Mouse (Mus musculus): ENCODE data around the gene Prdm11.

Gene Prdm11

DNA sequence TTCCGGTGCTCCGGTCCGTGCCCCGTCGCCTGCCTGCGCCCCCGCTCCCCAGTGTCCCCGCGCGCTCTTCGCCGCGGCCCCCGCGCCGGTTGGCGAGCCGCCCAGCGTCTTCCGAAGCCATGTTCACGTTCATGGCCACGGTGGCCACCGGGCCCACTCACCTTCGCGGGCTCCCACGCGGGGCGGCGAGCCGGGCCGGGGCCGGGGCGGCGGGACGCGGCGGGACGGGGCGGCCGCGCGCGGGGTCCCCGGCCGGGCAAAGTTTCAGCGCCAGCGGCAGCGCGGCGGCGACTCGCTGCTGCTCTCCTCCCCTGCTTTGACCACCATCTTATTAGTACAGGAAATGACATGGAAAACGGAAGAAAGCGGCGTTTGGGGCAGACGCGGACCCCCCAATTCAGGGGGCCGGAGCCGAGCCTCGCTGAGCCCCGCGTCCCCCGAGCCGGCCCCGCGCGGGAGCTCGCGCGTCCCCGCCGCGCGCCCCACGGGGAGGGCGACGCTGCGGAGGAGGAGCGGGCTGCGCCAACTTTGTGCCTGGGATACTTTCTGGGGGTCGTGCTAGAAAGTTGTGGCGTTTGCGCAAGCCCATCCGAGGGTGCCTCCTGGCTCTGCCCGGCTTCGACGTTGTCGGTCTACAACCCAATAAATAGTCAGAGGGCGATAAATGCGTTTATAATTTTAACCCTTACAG is at the start of gene Prdm11:
Gene Prdm11, minus strand, starts transcription at position 350 of the 691 bp plus-strand sequence.
- no peak for DNase-seq (ENCODE audit: extremely low read depth, insufficient read length, low spot score)

GRCm38 (mm10) chr2:93092347-93092746 is 46.4 kb upstream of the Prdm11 start:
- DNase-seq (ENCODE audit: extremely low read depth, insufficient read length, low spot score) = no peak

DNA sequence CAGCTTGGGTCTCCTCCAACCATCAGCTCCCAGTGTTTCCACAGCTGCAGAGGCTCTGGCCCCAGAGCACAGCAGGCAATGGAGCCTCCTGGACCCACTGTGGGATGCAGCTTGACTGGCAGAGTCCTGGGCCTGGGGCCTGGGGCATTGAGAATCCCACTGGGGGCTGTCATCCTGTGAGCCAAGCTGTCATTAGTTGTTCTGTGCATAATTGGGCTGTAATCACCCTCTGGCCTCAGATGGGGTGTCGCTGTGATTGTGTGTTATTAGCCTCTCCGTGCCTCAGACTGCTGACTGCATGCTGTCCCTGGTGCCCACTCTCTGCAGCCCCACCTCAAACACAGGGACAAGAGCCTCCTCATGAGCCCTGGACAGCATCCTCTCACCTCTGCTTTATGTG is 45.7 kb upstream of the Prdm11 start:
- no peak for DNase-seq (ENCODE audit: extremely low read depth, insufficient read length, low spot score)

- no peak for DNase-seq (ENCODE audit: extremely low read depth, insufficient read length, low spot score)
These were observed 43.6 kb upstream of the Prdm11 start for GRCm38 (mm10) chr2:93089379-93090089.

DNA sequence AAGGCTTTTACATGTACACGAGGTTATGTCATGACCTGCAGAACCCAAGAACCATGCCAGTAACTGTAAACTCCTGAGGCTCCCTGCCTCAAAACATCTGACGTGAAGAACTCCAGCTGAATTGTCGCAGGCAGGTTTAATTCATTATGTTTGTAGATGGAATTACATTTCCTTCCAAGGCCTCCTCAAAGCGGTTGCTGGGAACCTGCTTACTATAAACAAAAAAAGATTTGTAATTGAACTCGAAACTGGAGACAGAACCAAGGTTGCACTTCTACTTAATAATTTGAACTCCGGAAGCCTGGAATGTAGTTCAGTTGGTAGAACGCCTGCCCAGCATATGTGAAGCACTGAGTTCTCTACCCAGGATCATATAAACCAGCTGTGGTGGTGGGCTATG is 42.0 kb upstream of the Prdm11 start:
- DNase-seq (ENCODE audit: extremely low read depth, insufficient read length, low spot score) = no peak

DNA sequence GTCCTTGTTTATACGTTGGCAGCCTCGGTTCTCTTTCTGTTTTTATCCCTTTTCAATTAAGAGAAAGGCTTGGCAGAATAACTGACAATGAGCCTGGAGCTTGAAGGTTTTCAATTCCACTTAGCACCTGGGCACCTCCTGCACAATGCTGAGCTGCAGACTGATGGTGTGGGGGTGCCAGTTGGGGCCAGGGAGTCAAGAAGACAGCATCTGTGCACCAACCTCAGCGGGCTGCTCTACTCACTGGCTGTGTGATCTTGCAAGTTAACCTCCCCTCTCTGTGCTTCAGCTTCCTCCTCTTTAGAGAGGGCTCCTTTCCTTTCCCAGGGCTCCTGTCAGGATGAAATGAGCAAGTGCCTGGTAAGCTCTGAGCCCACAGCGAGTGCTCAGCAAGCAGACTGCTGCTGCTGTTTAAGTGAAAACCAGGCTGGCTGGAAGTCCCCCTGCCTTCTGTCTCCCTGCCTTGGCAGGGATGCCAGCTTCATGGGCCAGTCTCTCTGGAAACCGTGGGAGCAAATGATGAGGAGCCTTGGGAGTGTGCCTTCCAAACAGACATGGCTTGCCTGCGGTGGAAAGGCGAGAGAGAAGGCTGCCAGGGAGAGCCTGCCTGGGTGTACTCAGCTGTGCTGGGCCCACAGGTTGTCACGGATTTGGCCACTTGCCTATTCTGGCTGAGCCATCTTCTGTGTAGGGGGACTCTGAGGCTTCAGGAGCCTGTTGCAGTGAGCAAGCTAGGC is 39.5 kb upstream of the Prdm11 start:
- DNase-seq (ENCODE audit: extremely low read depth, insufficient read length, low spot score) = no peak

GRCm38 (mm10) chr2:93084481-93084880 is 38.5 kb upstream of the Prdm11 start:
- DNase-seq (ENCODE audit: extremely low read depth, insufficient read length, low spot score) = no peak

DNA sequence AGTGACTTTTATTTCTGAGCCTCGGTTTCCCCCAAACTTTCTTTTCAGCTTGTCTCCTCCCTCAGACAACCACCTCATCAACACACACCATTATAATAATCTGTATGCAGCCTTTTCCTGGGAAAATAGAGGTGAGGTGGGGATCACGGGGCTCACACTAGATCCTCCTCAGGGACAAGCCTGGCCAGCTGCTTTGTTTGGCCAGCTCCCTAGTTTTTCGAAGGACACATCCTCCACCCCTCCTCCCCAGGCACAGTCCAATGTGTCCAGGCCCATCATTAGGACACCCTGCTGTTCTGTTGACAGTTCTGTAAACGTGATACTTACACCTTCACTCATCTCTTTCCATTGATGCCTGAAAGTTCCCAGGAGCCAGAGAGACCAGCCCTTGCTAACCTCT is 37.4 kb upstream of the Prdm11 start:
- DNase-seq (ENCODE audit: extremely low read depth, insufficient read length, low spot score) = no peak

GRCm38 (mm10) chr2:93082846-93083245 is 36.9 kb upstream of the Prdm11 start:
- no peak for DNase-seq (ENCODE audit: extremely low read depth, insufficient read length, low spot score)

DNA sequence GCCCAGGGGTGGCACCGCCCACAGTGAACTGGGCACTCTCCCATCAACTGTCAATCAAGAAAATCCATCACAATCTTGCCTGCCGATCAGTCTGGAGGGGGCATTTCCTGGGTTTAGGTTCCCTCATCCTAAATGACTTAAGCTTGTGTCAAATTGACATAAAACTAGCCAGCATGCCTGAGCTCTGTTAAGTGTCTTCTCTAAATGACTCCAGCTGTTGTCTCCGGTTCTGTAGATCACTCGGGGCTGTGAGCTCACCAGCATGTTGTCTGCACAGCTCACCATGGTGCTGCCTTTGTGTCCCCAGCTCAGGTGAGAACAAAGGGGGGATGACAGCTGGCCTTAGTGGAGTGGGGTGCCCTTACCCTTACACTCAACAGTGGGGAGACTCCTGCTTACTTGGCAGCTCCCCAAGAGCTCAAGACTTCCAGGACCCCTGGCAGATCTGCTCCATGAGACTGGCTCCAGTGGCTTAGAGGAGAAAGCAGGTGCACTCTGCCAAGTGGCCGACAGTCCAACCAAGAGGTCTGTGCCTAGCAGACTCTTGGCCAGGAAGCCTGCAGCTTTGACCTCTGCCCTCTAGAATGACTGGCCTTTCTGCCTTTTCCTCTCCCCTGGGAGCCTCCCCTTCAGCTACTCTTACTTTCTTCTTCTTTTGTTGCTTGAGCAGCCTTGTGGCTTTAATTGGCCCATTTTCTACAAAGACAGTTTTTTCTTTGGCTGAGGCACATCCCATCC is 35.1 kb upstream of the Prdm11 start:
- no peak for DNase-seq (ENCODE audit: extremely low read depth, insufficient read length, low spot score)

- no peak for DNase-seq (ENCODE audit: extremely low read depth, insufficient read length, low spot score)
These were observed 33.4 kb upstream of the Prdm11 start for GRCm38 (mm10) chr2:93079394-93079793.

GRCm38 (mm10) chr2:93076578-93076955 is 30.6 kb upstream of the Prdm11 start:
- DNase-seq (ENCODE audit: extremely low read depth, insufficient read length, low spot score) = no peak

GRCm38 (mm10) chr2:93075738-93076577 is 30.0 kb upstream of the Prdm11 start:
- DNase-seq (ENCODE audit: extremely low read depth, insufficient read length, low spot score) = no peak

DNA sequence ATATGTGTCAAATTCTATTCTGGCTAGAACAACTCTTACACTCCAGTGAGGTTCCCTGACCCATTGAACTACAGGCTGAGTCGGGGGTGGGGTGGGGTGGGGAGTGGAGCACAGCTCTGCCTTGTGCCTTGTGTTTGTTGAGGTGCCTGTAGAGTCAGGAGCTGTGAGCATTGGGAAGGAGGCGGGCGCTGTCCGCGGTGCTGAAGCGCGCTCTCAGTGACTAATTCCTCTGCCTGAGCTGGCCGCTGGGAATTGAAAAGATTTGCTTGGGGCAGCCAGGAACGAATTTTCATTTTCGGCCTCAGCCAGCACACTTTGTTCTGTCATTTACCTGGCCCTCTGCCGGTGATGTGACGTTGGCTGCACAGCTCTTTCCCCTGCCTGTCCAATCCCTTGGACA is 25.7 kb upstream of the Prdm11 start:
- peak; percentile 39 for DNase-seq (ENCODE audit: extremely low read depth, insufficient read length, low spot score)

- no peak for DNase-seq (ENCODE audit: extremely low read depth, insufficient read length, low spot score)
These were observed 23.0 kb upstream of the Prdm11 start for GRCm38 (mm10) chr2:93068942-93069341.

GRCm38 (mm10) chr2:93063347-93063746 is 17.4 kb upstream of the Prdm11 start:
- no peak for DNase-seq (ENCODE audit: extremely low read depth, insufficient read length, low spot score)

GRCm38 (mm10) chr2:93051873-93052272 is 5.9 kb upstream of the Prdm11 start:
- no peak for DNase-seq (ENCODE audit: extremely low read depth, insufficient read length, low spot score)

DNA sequence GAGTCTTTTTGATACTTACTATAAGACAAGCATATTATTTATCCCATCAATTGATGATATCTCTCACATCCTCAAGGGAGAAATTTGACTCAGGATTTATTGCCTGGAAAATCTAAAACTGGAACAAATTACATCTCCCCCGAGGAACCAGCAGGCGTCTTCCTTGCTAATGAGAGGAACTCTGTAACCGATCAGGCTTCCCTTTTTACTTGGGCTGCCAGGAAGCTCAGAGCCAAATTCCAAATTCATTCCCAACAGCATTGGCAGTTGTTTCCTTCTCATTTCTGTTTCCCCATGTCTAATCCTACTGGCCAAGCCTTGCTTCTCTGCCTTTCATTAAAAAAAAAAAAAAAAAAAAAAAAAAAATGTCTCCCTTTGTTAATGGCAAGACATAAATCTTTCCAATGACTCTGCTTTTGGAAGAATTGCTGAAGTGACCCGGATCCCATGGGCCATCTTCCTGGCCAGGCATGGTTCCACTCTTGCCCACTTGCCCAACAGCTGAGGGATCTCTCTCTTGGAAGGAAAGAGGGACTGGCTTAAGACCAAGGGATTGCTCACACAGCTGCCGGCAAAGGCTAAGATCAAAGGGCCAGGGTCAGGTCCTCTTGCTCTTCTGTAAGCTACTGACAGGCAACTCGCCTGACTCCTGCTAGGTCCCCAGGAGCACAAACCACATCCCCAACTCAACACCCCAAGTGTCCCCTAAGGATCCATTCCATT is 2.8 kb upstream of the Prdm11 start:
- DNase-seq (ENCODE audit: extremely low read depth, insufficient read length, low spot score) = no peak

DNA sequence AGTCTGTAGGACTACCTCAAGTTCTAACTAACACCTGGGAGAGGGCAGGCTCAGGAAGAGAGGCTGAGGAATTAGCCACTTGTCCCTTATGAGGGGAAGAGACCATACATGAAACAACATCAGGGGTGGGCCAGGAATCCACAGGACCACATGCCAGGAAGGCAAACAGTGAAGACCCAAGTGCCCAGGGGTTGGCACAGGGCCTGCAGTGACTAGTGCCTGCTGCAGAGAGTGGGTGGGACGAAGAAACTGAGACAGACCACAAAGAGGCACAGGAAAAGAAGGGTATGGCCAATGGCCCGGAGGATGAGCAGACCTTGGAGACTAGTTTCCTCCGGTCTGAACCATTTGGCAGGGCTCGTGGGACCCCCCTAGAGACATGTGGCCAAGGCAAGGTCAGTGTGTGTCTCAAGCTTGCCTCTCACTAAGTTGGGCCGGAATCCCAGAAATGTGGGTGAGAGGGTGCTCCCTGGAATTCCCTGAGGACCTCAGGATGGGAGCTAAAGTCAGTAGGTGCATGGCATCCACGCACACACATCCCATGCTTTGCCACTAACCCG is 1.6 kb upstream of the Prdm11 start:
- no peak for DNase-seq (ENCODE audit: extremely low read depth, insufficient read length, low spot score)

All from 3134 (cell line).